Mouse (Mus musculus) CH12.LX (cell line): ENCODE data around the gene Hist3h2a. TPM values are rescaled to one million over a fixed set of nuclear protein-coding genes. Genes with fewer than 3 reads are reported as not detected.

Experiments
- DNase-seq: peaks from one replicate; pipeline ENCODE4 v3.0.0-alpha.2; 2013; ENCODE audit errors: extremely low read depth
- H3K27ac ChIP-seq: 2 replicates; pipeline ENCODE4 v1.5.1; 2012; ENCODE audit warnings: low read depth, mild to moderate bottlenecking, control low read depth, moderate library complexity; ENCODE audit not compliant: insufficient read depth
- H3K27me3 ChIP-seq: replicated peaks from 2 replicates; pipeline ENCODE3; 2012; ENCODE audit warnings: inconsistent platforms
- H3K36me3 ChIP-seq, 2 experiments: replicated peaks in 1 of 2; 2 replicates each; pipeline versions ENCODE3 to v1.6.1; 2012; ENCODE audit warnings: inconsistent platforms in 1 of 2, low read length in 1 of 2, mild to moderate bottlenecking in 1 of 2, mixed read lengths in 1 of 2, moderate library complexity in 1 of 2; ENCODE audit not compliant: control insufficient read depth in 1 of 2, insufficient read depth in 1 of 2
- H3K4me1 ChIP-seq, 2 experiments: 2 replicates each; pipeline ENCODE4 v1.6.1; 2012; ENCODE audit warnings: inconsistent platforms in 1 of 2, moderate library complexity in 1 of 2; ENCODE audit not compliant: insufficient read depth in 2 of 2, control insufficient read depth in 1 of 2
- H3K4me2 ChIP-seq: 2 replicates; pipeline ENCODE4 v1.6.1; 2012; ENCODE audit warnings: low read depth, mild to moderate bottlenecking, control low read depth; ENCODE audit not compliant: poor library complexity, insufficient read depth, severe bottlenecking
- H3K4me3 ChIP-seq, 3 experiments: fragments of 150-350 bp in 1 of 3; sonication (generic) in 1 of 3; replicated peaks in 1 of 3; 2 replicates each; pipeline versions ENCODE3 to v1.5.1; 2011 to 2012; ENCODE audit warnings: low read depth in 2 of 3, low read length in 2 of 3, mild to moderate bottlenecking in 2 of 3, moderate library complexity in 2 of 3, control low read depth in 1 of 3, improper control_type of control experiment in 1 of 3, inconsistent platforms in 1 of 3, mixed read lengths in 1 of 3; ENCODE audit not compliant: poor library complexity in 1 of 3
- H3K79me2 ChIP-seq: replicated peaks from 2 replicates; pipeline ENCODE4 v1.6.1; 2012; ENCODE audit warnings: mild to moderate bottlenecking, moderate library complexity; ENCODE audit not compliant: control insufficient read depth, poor library complexity, insufficient read depth, severe bottlenecking; ENCODE audit errors: extremely low read depth
- H3K9ac ChIP-seq: 2 replicates; pipeline ENCODE4 v1.6.1; 2012; ENCODE audit warnings: low read depth, mild to moderate bottlenecking, control low read depth, moderate library complexity; ENCODE audit not compliant: insufficient read depth
- H3K9me3 ChIP-seq: replicated peaks from 2 replicates; pipeline ENCODE3; 2012; ENCODE audit warnings: low read length, inconsistent platforms, mixed read lengths
- BHLHE40 ChIP-seq: IDR thresholded peaks from 2 replicates; pipeline ENCODE4 v1.6.1; 2011; ENCODE audit warnings: mild to moderate bottlenecking, low read depth, low read length, improper control_type of control experiment
- CHD1 ChIP-seq: IDR thresholded peaks from 2 replicates; pipeline ENCODE4 v1.6.1; 2012; ENCODE audit warnings: low read depth, low read length, improper control_type of control experiment, inconsistent platforms
- CTCF ChIP-seq, 2 experiments: IDR thresholded peaks in 1 of 2; conservative IDR thresholded peaks in 1 of 2; 2 replicates each; pipeline ENCODE4 v1.5.1; 2011 to 2012; ENCODE audit warnings: low read depth in 2 of 2, low read length in 2 of 2, improper control_type of control experiment in 1 of 2, inconsistent platforms in 1 of 2, mild to moderate bottlenecking in 1 of 2, moderate library complexity in 1 of 2
- ELF1 ChIP-seq: IDR thresholded peaks from 2 replicates; pipeline ENCODE4 v1.6.1; 2014; ENCODE audit warnings: low read depth, mild to moderate bottlenecking, inconsistent platforms, low read length, improper control_type of control experiment
- EP300 ChIP-seq: IDR thresholded peaks from 2 replicates; pipeline ENCODE4 v1.6.1; 2011; ENCODE audit warnings: low read length, improper control_type of control experiment
- ETS1 ChIP-seq: conservative IDR thresholded peaks from 2 replicates; pipeline ENCODE4 v1.6.1; 2012; ENCODE audit warnings: low read depth, mild to moderate bottlenecking, inconsistent platforms, low read length, improper control_type of control experiment, moderate library complexity
- GABPA ChIP-seq: IDR thresholded peaks from 2 replicates; pipeline ENCODE4 v1.6.1; 2012; ENCODE audit warnings: low read depth, low read length, improper control_type of control experiment, inconsistent platforms; ENCODE audit not compliant: insufficient replicate concordance
- HCFC1 ChIP-seq: IDR thresholded peaks from 2 replicates; pipeline ENCODE4 v1.6.1; 2012; ENCODE audit warnings: low read depth, mild to moderate bottlenecking, inconsistent platforms, low read length, improper control_type of control experiment
- IRF4 ChIP-seq: IDR thresholded peaks from 2 replicates; pipeline ENCODE4 v1.6.1; 2014; ENCODE audit warnings: low read depth, mild to moderate bottlenecking, inconsistent platforms, low read length, improper control_type of control experiment
- JUN ChIP-seq: IDR thresholded peaks from 2 replicates; pipeline ENCODE4 v1.6.1; 2011; ENCODE audit warnings: low read depth, mild to moderate bottlenecking, low read length, improper control_type of control experiment, moderate library complexity; ENCODE audit not compliant: insufficient read depth
- KAT2A ChIP-seq: IDR thresholded peaks from 2 replicates; pipeline ENCODE4 v1.6.1; 2012; ENCODE audit warnings: low read length, improper control_type of control experiment, inconsistent platforms; ENCODE audit not compliant: insufficient replicate concordance
- MAX ChIP-seq: IDR thresholded peaks from 2 replicates; pipeline ENCODE4 v1.6.1; 2011; ENCODE audit warnings: low read length, improper control_type of control experiment
- MAZ ChIP-seq: IDR thresholded peaks from 2 replicates; pipeline ENCODE4 v1.6.1; 2012; ENCODE audit warnings: low read depth, mild to moderate bottlenecking, inconsistent platforms, low read length, improper control_type of control experiment, moderate library complexity
- MEF2A ChIP-seq: IDR thresholded peaks from 2 replicates; pipeline ENCODE4 v1.6.1; 2014; ENCODE audit warnings: low read depth, mild to moderate bottlenecking, inconsistent platforms, low read length, improper control_type of control experiment, borderline replicate concordance
- MXI1 ChIP-seq: IDR thresholded peaks from 2 replicates; pipeline ENCODE4 v1.6.1; 2011; ENCODE audit warnings: mild to moderate bottlenecking, low read depth, low read length, improper control_type of control experiment
- NELFE ChIP-seq: IDR thresholded peaks from 2 replicates; pipeline ENCODE4 v1.6.1; 2011; ENCODE audit warnings: low read depth, low read length, improper control_type of control experiment
- PAX5 ChIP-seq: IDR thresholded peaks from 2 replicates; pipeline ENCODE4 v1.6.1; 2012; ENCODE audit warnings: low read length, inconsistent platforms, mixed read lengths
- POLR2A ChIP-seq: IDR thresholded peaks from 2 replicates; pipeline ENCODE4 v1.6.1; 2011; ENCODE audit warnings: low read depth, mild to moderate bottlenecking, improper control_type of control experiment, low read length
- POLR2AphosphoS2 ChIP-seq: IDR thresholded peaks from 2 replicates; pipeline ENCODE4 v1.6.1; 2011; ENCODE audit warnings: low read depth, low read length, improper control_type of control experiment
- RAD21 ChIP-seq: IDR thresholded peaks from 2 replicates; pipeline ENCODE4 v1.6.1; 2011; ENCODE audit warnings: low read depth, mild to moderate bottlenecking, low read length, improper control_type of control experiment, moderate library complexity
- SIN3A ChIP-seq: IDR thresholded peaks from 2 replicates; pipeline ENCODE4 v1.6.1; 2012; ENCODE audit warnings: low read length, improper control_type of control experiment, inconsistent platforms
- SMC3 ChIP-seq: IDR thresholded peaks from 2 replicates; pipeline ENCODE4 v1.6.1; 2011; ENCODE audit warnings: low read depth, low read length, improper control_type of control experiment
- TBP ChIP-seq: conservative IDR thresholded peaks from 2 replicates; pipeline ENCODE4 v1.6.1; 2011; ENCODE audit warnings: low read depth, low read length, improper control_type of control experiment
- TCF12 ChIP-seq: IDR thresholded peaks from 2 replicates; pipeline ENCODE4 v1.6.1; 2014; ENCODE audit warnings: low read depth, mild to moderate bottlenecking, inconsistent platforms, low read length, improper control_type of control experiment
- UBTF ChIP-seq: IDR thresholded peaks from 2 replicates; pipeline ENCODE4 v1.6.1; 2012; ENCODE audit warnings: low read depth, mild to moderate bottlenecking, inconsistent platforms, low read length, improper control_type of control experiment, moderate library complexity
- ZKSCAN1 ChIP-seq: IDR thresholded peaks from 2 replicates; pipeline ENCODE4 v1.6.1; 2012; ENCODE audit warnings: low read depth, inconsistent platforms, low read length, improper control_type of control experiment, borderline replicate concordance
- ZMIZ1 ChIP-seq: IDR thresholded peaks from 2 replicates; pipeline ENCODE4 v1.6.1; 2012; ENCODE audit warnings: low read depth, mild to moderate bottlenecking, inconsistent platforms, low read length, improper control_type of control experiment
- dilution Hi-C: fragments of 300-500 bp; cut with MboI; formaldehyde crosslinking; loops from 2 replicates; pipeline ENCODE4 v1.14.3; 2020; ENCODE audit warnings: low sequenced_read_pairs; ENCODE audit not compliant: extremely low pct_unique_long_range_greater_than_20kb, extremely low pct_ligation_motif_present
- in situ Hi-C: fragments of 300-500 bp; cut with MboI; formaldehyde crosslinking; loops from 3 replicates; pipeline ENCODE4 v1.14.3; 2019; ENCODE audit warnings: low sequenced_read_pairs, low pct_ligation_motif_present, low pct_unique_long_range_greater_than_20kb, mixed read lengths
- polyA plus RNA-seq: library from polyadenylated mRNA; unstranded; fragments of >175 nt; gene quantifications from 2 replicates; pipeline ENCODE4 v1.2.1, GENCODE M21; 2012; ENCODE audit warnings: low read depth; ENCODE audit not compliant: insufficient read length
- total RNA-seq, 2 experiments: library from RNA; depleted of rRNA; stranded (reverse); fragments of 300-350 nt in 1 of 2; fragments of >200 nt in 1 of 2; gene quantifications; 2 replicates each; pipeline ENCODE4 v1.2.3; 2012 to 2014

Hist3h2a gene
- total and polyA plus RNA-seq, 3 experiments, result 1.2 to 97.2 (median 6.1) TPM

DNA sequence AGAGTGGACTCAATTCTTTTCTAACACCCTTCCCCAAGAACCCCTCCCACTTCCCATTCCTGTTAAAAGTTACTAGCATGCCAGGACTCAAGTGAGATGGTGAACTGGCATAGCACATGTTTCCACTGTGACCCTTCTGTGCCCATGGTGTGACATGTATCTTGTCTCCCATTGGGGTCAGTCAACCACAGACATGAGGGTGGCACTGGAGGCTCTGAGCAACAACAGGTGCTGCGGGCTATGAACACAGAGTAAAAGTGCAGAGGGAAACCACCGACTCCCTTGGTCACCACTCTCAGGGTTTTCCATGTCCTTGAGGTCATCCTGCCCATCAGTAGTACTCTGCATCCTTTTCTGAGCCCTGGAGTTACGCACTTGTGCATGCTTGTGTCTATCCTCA lies 17.3 kb downstream of the Hist3h2a start:
- peaks cover 22% of the 10 kb centered on the region for H3K79me2 ChIP-seq
- dilution Hi-C loops (no loop called here), in situ Hi-C loops (no loop called here)
- no peak overlapping the region for H3K9ac ChIP-seq
- H3K27me3 ChIP-seq, result no peaks in the 10 kb centered on the region
- peak; percentile 39 for DNase-seq
- TF ChIP-seq KAT2A (no peak), MAX (0 out of 2 replicates have a peak, but pooled peaks have one; percentile 56), ETS1 (peak; percentile 50; the same call in 1 of the 2 replicates), TCF12 (peak; percentile 69), ZKSCAN1 (no peak), PAX5 (no peak), RAD21 (no peak), HCFC1 (no peak), CTCF (conservative IDR thresholded peaks at IDR 0.05 in 1 of 2, IDR thresholded peaks at IDR 0.05 in 1 of 2; ENCODE audit: low read depth in 2 of 2, low read length in 2 of 2) (no peak), JUN (no peak), EP300 (peak; percentile 57), SIN3A (no peak), GABPA (no peak), NELFE (no peak), MEF2A (0 out of 2 replicates have a peak, but pooled peaks have one; percentile 13), POLR2A (peak; percentile 26; the same call in 1 of the 2 replicates), IRF4 (0 out of 2 replicates have a peak, but pooled peaks have one; percentile 46), POLR2AphosphoS2 (no peak), CHD1 (no peak), ELF1 (no peak), UBTF (no peak), MAZ (0 out of 2 replicates have a peak, but pooled peaks have one; percentile 48), BHLHE40 (peak; percentile 65), ZMIZ1 (no peak), SMC3 (no peak), MXI1 (0 out of 2 replicates have a peak, but pooled peaks have one; percentile 37), TBP (no peak)
- H3K4me3 ChIP-seq, result no peak overlapping the region
- H3K4me1 ChIP-seq, result peaks cover 14 to 78% of the 10 kb centered on the region in 2 experiments
- peak overlapping the region; percentile 29; the same call in 1 of the 2 replicates for H3K4me2 ChIP-seq
- peak overlapping the region; percentile 37; the same call in 1 of the 2 replicates for H3K27ac ChIP-seq
- H3K9me3 ChIP-seq, result no peaks in the 10 kb centered on the region
- H3K36me3 ChIP-seq, result peaks cover 28 to 69% of the 10 kb centered on the region in 2 experiments
